Mouse (Mus musculus) layer of hippocampus, adult 9-10 months (tissue): Measurements from ENCODE around the gene Dtx3l.
"Not testable (repeated sequence)": the region's sequence is repeated elsewhere in the genome, so short reads cannot be mapped to it uniquely, and the experiment has no call there.

Experiments used
- DNase-seq: peaks from one replicate; pipeline ENCODE4 v3.0.0; 2022; ENCODE audit warnings: low spot score

Gene Dtx3l

GRCm38 (mm10) chr16:35938211-35939151 is at the start of gene Dtx3l, which contains the start of gene Parp9:
Gene Dtx3l (minus strand): TSS chr16:35939151.
Gene Parp9 (plus strand): TSS chr16:35938470.
- peak; percentile 12 for DNase-seq

DNA sequence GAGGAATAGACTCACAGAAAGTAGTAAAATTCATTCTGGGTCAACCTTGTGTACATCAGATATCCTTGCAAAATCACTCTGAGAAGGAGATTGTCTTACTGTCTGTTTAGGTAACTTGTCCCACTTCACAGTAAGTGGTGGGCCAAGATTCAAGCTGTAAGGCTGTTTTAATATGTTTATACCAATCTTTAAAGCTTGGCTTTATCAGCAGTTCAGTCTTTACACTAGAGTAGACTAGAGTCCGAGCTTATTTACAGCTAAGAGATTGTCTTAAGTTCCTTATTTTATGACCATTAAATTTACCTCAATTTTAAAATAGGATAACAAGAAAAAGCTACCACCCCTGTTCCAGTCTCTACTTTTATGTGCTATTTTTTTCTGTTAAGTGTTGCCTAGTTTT is 49.0 kb upstream of the Dtx3l start:
- no peak for DNase-seq

- DNase-seq: no peak
These were observed 45.5 kb upstream of the Dtx3l start for GRCm38 (mm10) chr16:35984471-35984870.

GRCm38 (mm10) chr16:35983517-35984101 is 44.7 kb upstream of the Dtx3l start:
- DNase-seq: no peak

DNA sequence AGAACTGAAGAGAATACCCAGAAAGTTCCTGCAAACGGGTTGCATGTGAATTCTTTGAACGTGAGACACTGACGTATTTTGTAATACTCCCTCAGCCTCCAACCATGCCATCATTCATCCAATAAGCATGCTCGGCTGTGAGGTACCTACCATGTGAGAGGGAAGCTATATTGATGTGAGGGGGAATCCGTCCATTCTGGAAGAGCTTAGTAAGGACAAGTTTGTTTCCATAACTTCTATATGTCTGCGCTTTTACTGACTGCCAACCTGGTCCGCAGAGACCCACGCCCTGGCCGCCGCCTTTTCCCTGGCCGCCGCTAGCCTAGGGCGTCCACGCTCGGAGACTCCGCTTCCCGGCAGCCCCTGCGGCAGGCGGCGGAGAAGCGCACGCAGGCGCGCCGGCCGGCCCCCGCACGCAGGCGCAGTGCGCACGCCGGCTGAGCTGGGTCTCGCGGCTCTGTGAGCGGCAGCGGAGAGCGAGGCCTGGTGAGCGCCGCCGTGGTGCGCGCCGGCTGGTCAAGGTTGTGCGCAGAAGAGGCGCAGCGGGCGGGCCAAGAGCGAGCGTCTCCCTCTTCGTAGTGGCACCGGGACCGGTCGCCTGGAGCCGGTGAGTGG is 44.1 kb upstream of the Dtx3l start:
- DNase-seq: peak; percentile 77

DNA sequence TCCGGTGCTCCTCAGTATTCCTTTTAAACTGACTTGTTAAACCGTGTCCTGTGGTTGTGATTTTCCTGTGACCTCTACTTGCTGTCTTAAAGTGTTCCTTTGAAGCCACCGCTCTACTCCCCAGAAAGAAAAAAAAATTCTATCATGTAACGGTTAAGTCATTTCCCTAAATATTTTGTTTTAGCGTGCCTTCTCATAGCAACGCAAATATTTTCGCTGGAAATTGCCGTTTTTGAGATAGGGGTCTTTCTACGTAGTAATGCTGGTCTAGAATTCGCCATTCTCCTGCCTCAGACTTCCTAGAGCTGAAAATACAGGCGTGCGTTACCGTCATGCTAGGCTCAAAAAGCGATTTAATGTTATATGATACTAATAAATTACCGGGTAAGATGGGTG is 43.6 kb upstream of the Dtx3l start:
- no peak for DNase-seq

GRCm38 (mm10) chr16:35981363-35981821 is 42.4 kb upstream of the Dtx3l start:
- DNase-seq: peak; percentile 100

- not testable (repeated sequence) for DNase-seq
These were observed 39.5 kb upstream of the Dtx3l start, which contains the start of gene Kpna1 for GRCm38 (mm10) chr16:35978450-35978849. Gene Kpna1 (plus strand): TSS chr16:35978750.

- DNase-seq: no peak
These were observed 35.1 kb upstream of the Dtx3l start for GRCm38 (mm10) chr16:35974021-35974420.

DNA sequence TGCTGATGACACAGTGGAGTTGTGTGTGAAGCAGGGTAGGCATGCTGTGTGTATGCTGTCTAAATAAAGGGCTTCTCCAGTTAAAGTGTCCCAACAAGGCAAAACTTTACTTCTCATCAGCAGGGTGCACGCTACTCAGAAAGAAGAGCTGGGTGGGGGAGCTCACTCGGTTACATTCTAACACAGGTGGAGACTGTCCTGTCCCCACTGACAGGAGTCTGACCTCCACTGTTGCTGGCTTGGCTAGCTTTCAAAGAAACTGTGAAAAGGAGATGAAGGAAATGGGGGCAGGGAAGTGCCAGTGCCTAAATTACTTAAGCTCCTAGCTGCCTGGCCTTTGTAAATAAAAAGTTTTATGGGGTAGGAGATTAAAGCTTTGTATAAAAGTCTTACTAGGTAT is 29.2 kb upstream of the Dtx3l start:
- DNase-seq: no peak

DNA sequence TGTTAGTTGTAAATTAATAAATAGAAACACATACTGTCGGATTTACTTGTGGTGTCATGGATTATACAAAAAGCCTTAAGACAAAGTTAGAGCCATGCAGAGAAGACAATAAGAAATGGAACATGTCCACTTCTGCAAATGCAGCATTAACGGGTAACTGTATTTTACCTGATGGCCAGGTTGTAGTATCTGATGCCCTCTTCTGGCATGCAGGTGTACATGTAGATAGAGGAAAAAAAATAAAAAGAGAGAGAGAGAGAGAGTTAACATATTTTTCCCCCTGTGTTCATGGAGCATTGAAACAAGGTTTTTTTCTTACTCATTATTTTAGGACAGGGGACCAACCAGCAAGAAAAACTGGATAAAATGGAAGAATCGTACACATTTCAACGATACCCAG is 28.4 kb upstream of the Dtx3l start:
- no peak for DNase-seq

DNA sequence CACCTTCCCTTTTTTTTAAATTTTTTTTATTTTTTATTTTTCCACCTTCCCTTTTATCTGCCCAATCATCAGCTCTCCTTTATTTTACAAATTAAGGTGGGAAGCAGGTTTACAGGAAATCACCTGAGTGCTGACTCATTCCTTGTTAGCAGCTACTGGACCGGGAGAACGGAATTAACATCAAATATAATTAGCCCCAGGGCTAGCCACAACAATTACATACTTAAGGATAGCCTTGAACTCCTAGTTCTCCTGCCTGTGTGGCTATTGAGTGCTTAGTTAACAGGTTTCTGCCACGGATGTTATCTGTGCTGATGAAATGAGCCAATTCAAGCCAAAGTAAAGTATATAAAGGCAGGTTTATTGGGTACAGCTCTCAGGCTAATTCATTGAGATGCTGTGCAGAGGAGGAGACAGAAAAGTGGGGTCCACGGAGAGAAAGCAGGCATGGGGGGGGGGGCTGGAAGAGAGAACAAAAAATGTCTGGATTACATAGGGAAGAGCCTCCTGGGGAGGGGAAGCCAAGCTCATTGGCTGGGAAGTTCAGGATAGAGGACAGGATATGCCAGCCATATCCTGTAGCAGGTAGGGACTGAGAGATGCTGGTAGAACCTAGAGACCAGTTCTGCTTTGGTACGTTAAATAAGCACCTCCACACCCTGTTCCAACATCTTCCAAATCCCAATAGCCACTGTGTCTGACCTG is 27.6 kb upstream of the Dtx3l start:
- DNase-seq: no peak

- not testable (repeated sequence) for DNase-seq
These were observed 27.0 kb upstream of the Dtx3l start for GRCm38 (mm10) chr16:35965991-35966390.

DNA sequence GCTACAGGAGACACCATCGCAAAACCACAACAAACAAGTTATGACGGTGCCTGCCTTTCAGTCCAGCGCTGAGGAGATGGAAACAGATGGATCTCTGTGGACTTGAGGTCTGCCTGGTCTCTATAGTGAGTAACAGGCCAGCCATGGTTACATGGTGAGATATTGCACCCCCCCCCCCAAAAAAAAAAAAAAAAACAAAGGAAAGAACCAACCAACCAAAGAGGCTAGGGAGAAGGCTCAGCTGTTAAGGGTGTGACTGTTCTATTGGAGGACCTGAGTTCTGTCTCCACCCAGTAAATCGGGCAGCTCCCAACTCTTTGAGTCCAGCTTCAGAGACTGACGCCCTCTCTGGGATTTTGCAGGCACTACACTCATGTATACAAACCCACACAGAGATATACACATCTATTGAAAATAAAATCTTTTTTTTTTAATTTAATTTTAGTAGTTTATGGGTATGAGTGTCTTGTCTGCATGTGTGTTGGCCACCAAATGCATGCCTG is 13.7 kb upstream of the Dtx3l start:
- no peak for DNase-seq

DNA sequence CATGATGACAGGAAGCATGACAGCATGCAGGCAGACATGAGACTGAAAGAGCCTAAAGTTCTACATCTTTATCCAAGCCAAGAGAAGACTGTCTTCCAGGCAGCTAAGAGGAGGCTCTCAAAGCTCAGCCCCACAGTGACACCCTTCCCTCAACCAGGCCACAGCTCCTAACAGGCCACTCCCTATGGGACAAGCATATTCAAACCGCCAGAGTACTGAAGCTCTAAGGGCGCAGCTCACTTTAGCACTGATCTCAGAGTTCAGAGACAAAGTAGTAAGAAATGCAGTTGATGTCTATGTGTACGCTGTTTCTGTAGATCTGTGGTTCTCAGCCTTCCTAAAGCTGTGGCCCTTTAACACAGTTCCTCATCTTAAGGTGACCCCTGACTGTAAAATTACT is 12.3 kb upstream of the Dtx3l start:
- DNase-seq: no peak

- DNase-seq: no peak
These were observed 10.3 kb upstream of the Dtx3l start for GRCm38 (mm10) chr16:35949264-35949663.

GRCm38 (mm10) chr16:35941382-35941781 is 2.4 kb upstream of the Dtx3l start:
- DNase-seq: no peak

DNA sequence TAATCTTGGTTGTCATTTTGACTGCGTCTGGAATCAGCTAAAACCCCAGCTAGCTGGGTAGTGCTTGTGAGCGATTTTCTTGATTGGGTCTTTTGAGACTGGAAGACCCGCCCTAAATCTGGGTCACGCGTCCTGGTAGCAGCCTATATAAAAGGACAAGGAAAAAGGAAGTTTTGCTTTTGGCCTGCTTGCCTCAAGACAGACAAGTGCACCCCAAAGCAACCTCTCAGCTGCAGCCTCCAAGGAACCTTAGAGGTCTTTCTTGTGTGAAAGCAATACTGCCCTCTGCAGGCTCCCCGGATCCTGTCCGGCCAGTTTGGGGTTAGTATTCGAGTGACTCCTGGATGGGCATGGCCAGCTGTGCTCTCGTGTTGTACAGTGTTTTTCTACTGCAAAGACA is 739 bp upstream of the Dtx3l start:
- DNase-seq: peak; percentile 75

DNA sequence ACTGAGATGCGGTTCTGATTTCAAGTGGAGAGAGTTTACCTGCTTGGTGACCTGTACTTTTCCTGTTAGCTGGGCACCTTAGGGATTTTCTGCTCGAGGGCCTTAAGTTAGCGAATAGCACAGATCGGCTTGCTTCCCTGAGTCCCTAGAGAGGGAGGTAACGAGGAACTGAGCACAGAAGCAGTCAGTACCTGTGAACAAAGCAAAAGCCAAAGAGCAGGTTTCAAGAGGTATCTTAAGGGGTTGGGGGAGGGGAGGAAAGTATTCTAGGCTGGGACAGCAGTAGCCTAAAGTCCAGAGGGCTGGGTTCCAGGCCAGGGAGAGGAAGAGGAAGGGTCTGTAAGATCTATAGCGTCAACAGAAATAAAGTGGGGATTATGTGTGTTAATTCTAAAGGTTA is 310 bp upstream of the Dtx3l start:
- DNase-seq: no peak

DNA sequence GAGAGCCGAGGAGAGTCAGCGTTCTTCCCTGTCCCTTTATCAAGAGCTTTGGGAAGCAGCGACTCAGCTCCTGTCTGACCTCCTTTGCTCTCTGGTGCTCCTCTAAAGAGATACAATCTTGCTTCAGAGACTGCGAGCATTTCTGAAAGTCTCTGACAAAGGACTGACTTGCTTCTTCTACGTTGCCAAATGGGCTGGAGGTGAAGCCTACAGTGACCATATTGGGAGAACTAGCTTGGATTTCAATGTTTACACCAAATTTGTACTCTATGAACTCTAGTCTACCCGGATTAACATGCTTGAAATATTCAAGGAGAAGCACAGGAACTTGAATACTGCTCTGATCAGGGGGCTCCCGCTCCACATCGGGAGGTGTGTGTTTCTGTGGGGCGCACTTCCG is 5.8 kb downstream of the Dtx3l start:
- DNase-seq: no peak

- DNase-seq: no peak
These were observed 6.5 kb downstream of the Dtx3l start for GRCm38 (mm10) chr16:35932179-35933055.
